Mouse (Mus musculus): ENCODE results near the gene Paqr9.

The Paqr9 gene

DNA sequence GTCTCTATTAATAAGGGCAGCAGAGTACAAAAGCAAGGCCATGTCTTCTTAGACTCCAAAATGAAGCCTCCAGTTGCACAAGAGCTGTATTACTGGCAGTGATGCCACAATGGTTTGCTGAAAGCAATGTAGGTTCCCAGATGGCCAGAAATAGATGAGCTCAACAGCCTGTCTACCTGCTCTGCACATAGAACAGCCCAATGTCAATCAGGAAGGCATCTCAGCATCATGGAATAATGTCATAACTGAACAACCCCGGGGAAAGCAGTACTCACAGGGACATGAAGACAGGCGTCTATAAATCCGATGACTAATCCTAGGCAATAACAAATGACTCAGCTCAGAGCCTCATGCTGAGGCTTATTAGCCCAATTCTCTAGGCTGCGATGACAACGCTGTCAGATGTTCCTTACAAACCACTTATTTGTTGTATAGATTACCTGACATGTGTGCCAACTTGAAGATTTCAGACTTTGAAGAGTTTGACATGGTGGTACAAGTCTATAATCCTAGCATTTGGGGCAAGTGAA lies 19.0 kb downstream of the Paqr9 start:
- no peak for DNase-seq (ENCODE audit: low spot score in 2 of 2)

GRCm38 (mm10) chr9:95581021-95581757 lies 21.7 kb downstream of the Paqr9 start:
- DNase-seq (ENCODE audit: low spot score in 2 of 2), result no peak

GRCm38 (mm10) chr9:95581758-95582515 lies 22.5 kb downstream of the Paqr9 start:
- no peak for DNase-seq (ENCODE audit: low spot score in 2 of 2)

DNA sequence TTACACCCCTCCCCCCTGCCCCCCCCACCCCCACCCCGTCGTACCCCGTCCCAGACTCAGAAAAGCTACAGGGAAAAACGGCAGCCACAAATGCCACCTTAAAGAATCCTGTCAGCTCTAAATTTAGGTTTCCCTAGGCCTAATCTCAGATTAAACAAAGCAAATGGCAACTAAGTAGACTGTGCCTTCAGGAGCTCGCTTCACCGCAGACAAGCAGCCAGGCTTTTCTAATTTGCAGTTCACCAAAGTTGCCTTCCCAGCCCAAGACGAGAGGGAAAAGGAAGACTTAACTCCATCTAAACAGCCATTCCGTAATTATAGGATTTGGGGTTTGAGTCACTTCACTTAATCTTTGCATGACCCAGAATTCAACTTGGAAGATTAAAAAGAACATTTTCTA lies 23.1 kb downstream of the Paqr9 start:
- DNase-seq (ENCODE audit: low spot score in 2 of 2), result no peak

DNA sequence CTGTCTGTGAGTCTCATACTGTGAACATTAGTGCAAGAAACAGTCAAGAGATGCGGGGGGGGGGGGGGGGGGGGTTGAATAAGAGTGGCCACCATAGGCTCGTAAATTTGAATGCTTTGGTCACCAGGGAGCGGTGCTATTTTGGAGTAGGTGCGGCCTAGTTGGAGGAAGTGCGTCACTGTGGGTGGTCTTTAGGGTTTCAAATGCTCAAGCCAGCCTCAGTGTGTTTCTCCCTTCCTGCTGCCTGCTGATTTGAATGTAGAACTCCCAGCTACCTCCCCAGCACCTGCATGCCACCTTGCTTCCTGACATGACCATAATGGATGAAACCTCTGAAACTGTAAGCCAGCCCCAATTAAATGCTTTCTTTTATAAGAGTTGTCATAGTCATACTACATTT lies 26.6 kb downstream of the Paqr9 start:
- no peak for DNase-seq (ENCODE audit: low spot score in 2 of 2)

DNA sequence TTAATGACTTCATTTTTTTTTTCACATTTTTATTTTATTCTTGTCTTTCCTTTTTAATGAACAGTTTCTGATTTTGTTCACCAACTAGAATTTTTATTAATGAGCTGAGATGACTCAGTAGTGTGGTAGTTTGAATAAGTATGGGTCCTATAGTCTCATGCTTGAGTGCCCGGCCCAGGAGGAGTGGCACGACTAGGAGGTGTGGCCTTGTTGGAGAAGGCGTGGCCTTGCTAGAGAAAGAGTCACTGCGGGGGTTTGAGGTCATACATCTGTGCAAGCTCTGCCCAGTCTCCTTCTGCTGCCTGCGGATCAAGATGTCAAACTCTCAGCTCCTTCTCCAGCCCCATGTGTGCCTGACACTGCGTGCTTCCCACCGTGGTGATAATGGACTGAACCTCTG lies 28.6 kb downstream of the Paqr9 start:
- no peak for DNase-seq (ENCODE audit: low spot score in 2 of 2)

DNA sequence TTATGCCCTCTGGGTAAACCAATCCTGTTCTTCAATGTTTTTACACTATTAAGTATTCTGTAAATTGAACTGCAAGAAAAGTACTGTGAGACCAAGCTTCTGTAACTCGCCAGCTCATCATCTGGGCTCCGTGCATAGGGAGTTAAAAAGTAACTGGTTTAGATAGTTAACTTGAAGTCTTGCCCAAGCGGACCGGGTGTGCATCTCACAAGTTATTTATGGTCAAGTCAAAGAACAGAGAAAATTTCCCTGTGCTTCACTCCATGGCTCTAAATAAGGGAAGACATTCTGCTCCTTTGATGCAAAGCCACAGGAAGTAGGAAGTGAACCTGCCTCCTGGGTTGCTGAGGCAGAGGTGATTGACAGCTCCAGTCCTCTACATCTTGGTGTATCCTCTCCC lies 34.8 kb downstream of the Paqr9 start:
- no peak for DNase-seq (ENCODE audit: low spot score in 2 of 2)

DNA sequence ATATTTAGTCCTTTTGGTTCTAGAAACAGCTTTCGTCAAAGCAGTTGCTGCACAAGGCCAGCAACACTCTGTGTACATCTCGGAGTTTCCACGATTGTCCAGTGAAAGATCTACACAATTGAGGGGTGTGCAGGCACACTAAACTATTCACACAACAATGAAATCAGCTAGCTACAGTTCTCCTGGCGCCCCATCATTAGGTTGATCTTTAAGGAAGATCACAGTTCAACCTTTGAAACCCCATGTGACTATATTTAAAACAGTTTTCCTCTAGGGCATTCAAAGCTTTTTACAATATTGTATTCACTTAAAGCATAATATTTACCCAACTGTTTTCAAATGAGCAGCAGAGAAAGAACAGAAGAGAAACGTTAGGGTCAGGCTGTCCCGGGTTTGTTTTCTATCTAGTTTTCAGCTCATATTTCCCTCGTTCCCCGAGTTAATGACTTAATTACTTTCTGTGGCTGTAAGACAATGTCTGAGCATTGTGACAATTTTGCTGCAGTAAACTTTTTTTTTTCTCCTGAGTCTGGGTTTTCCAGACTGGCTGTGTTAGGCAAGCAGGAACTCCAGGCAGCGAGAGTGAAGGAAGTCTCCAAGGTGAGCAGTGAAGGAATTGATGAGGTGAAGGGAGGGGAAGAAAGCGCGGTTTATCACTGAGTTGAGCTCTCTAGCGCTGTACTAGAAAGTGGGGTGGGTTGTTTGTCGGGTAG lies 38.2 kb downstream of the Paqr9 start:
- DNase-seq (ENCODE audit: low spot score in 2 of 2), result no peak

DNA sequence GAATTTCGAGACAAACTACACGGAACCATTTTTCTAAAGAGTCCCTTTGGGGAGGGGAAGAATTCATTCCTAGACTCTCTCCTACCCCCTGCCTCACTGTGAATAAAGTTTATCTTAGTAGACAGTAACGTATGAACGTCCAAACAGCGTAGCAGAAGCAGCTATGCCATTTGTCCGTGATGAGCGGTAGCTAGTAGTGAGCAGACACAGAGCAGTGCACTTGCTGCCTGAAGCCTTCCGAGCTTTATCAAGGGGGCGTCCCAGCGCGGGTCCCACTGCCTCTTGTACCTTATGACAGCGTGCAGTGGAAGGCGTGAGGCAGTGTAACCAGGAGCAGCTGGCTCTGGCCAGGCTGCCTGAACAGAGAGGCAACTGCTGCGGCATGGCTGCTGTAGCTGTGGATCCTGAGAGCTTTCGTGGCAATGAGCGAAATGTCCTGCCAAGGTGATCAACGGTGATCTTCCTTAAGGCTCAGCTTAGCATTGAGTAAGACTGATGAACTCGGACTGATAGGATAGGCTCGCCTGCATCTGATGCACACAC lies 38.8 kb downstream of the Paqr9 start:
- DNase-seq (ENCODE audit: low spot score in 2 of 2), result no peak

DNA sequence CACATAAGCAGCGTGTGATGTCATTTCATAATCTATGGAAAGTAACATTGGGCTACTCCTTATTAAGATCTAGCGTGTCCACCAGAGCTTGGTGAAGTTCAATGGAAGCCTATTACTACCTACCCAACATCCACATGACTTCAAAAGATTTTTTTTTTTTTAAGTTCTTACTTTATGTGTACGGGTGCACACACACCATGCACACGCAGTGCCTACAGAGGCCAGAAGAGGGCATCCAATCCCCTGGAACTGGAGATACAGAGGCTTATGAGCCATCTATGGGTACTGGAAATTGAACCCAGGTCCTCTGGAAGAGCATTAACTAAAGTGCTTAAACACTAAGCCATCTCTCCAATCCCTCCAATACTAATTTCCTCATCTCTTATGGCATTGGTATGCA lies 39.9 kb downstream of the Paqr9 start:
- no peak for DNase-seq (ENCODE audit: low spot score in 2 of 2)

DNA sequence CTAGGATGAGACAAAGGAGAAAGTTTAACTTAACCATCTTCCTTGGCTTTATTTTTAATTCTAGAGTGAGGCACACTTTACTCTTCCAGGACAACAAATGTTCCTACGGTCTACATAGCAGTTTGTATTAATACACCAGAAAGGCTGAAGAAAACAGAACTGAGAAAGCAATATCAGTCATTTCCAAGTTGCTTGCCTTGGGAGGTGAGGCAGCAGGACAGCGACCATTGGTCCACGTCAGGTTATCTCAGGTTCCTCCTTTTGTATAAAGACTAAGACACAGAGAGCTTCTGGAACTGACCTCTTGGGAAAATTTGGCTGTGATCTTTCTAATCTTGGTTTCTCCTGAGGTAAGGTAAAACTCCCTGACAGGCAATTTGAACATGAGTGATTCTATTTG lies 43.4 kb downstream of the Paqr9 start:
- no peak for DNase-seq (ENCODE audit: low spot score in 2 of 2)

GRCm38 (mm10) chr9:95603316-95603715 lies 43.9 kb downstream of the Paqr9 start:
- DNase-seq (ENCODE audit: low spot score in 2 of 2), result no peak

GRCm38 (mm10) chr9:95607196-95607595 lies 47.7 kb downstream of the Paqr9 start:
- no peak for DNase-seq (ENCODE audit: low spot score in 2 of 2)

GRCm38 (mm10) chr9:95612246-95612768 lies 52.9 kb downstream of the Paqr9 start:
- no peak for DNase-seq (ENCODE audit: low spot score in 2 of 2)

- no peak for DNase-seq (ENCODE audit: low spot score in 2 of 2)
Measured at GRCm38 (mm10) chr9:95613426-95614127, 54.1 kb downstream of the Paqr9 start.

DNA sequence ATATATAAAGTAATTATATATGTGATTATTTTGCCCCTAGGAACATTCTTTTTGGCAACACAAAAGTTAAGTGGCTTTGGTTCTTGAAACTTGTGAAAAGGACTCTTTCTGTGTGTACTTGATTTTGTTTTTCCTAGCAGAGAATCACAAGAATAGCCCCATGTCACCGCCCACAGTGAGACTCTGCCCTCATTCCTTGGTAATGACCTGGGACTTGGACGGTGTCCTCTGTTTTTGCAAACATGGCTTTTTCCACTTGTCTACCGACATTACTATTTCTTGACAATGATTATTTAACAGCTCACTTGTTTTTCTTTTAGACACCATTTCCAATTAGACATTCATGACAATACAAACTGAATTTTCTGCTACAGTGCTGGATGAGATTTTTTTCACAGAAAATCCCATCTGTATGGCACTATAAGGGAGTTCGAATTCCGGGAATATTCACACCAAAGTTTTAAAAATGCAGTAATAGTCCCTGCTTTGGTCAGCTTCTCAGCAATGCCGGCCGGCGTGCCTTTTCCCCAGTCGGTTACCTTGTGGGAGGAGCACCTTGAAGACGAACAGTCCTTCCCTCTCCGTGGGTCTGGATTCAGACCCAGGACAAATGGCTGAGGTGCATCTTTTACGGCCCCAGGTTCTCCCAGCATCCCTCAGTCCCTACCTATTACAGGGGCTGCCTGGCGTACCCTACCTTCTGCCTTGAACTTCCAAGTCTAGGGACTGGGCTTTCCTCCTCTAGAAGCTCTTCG lies 55.6 kb downstream of the Paqr9 start:
- DNase-seq (ENCODE audit: low spot score in 2 of 2), result no peak

DNA sequence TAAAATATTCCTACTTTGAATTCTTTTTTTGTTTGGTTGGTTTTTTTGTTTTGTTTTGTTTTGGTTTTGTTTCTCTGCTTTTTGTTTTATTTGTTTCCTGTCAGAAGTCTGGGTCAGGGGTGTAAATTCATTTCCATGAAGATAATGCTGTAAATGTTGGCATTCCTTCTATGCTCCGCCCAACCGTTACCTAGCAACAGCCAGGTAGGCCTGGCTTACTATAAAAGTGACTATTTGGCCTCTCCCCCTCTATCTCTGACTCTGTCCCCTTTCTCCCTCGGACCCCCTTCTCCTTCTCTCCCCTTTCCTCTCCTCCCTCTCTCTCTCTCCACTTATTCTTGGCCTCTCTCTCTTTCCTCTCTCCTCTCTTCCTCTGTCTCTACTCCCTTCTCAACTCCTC lies 56.5 kb downstream of the Paqr9 start:
- DNase-seq (ENCODE audit: low spot score in 2 of 2), result no peak

Data from natural killer cell, adult 2 months (primary cell).